Mouse (Mus musculus): ENCODE measurements at regions not wholly inside any gene's neighbourhood (a gene's known extent, or its start where the extent isn't known, plus 50 kb on each side); places are given as distances from the start of the nearest gene placed in this dataset.

DNA sequence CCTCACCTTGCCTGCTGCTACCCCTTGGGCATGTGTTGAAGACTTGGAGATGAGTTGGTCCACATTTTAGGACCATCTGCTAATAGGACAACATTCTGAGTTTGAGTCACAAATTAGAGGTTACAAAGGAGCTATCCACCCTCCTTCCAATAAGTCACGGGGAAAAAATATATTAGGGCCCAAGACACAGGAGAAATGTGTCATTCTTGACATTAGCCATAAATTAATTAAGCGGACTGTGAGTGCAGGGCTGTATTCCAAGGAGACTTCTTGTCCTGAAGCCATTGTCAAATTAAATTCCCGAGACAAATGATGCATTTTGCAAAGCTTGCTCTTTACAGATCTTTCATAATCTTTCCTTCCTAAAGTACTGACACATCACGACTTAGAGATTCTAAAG, 79.2 kb downstream of the 1700020N01Rik start:
- DNase-seq (ENCODE audit: extremely low spot score, low read depth, low spot score): no peak

DNA sequence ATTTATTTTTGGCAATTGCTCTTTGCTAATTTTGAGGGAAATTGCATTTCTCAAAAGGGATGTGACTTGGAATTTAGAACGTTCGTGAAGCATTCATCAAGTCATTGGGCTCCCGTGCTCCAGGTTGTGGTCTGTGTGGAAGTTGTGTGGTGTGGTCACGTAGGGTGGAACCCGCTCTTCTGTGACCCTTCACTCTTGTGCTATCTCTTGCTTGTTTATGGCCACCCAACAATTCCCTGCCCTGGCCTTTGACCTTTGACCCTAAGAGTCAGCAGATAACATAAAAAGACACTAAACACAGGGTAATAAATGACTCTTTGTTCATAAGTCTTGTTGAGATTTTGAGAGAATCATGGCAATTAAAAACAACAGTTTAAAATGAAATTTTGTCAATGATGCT, 79.7 kb downstream of the 1700020N01Rik start:
- no peak for DNase-seq (ENCODE audit: extremely low spot score, low read depth, low spot score)

DNA sequence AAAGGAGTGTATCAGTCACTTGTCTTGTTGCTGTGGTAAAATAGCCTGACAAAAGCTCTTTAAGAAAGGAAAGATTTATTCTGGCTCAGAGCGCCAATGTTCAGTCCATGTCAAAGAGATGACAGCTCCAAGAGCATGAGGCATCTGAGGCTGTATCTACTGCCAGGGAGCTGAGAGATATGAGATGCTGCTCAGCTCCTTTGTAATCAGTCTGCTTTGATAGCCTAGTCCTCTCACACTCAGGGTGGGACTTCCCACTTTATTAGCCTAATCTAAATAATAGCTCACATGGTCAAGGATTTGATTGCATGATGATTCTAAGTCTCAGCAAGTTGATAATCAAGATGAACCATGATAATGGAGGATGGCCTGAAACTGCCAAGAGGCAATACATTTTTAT, 80.9 kb downstream of the 1700020N01Rik start:
- DNase-seq (ENCODE audit: extremely low spot score, low read depth, low spot score): no peak

DNA sequence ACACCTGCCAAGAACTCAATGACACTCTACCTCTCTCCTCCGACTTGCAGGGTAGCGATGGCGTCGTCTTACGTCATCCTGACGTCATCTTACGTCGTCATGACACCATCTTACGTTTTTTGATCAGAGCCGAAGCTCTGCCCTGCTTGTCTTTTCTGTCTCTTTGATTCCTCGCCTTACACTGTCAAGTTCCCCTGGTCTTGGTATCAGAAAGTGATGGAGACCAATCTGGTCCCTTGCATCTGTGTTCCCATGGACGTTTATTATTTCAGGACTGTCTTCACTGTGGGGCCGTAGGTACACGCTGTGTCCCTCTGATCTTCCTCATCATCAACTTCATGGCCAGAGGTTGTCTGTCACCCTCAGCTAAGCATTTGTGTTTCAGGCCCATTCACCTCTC, 82.8 kb downstream of the 1700020N01Rik start:
- DNase-seq (ENCODE audit: extremely low spot score, low read depth, low spot score): no peak

DNA sequence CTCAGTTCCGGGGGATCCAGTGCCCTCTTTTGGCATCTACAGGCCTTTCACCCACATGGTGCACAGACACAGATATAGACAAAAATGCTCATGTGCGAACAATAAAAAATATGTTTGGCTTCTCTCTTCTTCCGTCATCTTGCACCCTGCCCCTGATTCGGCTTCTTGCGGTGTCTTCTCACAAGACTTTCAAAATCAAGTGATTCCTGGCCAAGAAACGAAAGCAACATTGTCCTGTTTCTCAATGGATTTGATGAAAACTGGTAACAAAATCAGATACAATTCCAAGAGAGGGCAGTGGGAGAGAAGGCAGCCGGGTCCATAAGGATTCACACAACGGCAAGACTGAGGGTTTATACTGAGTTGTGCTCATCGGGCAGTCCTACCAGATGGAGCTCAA, 85.0 kb downstream of the 1700020N01Rik start:
- DNase-seq (ENCODE audit: extremely low spot score, low read depth, low spot score): no peak

DNA sequence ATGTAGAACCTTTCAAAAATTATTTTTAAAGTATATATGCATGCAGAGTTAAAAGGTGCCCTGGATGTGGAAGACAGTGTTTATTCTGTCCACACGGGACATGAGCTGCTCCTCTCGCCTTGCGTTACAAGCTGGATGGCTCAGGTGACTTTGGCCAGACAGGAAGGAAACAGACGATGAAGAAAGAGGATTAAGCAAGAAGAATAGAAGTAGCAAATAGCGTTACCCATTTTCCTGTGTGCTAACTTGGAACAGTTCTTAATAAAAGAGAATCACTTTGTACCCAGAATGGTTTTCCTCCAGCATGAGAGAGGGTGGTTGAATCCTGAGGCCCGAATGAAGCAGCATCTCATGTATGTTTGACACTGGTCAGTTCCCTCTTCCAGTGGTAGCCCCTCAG, 85.4 kb downstream of the 1700020N01Rik start:
- no peak for DNase-seq (ENCODE audit: extremely low spot score, low read depth, low spot score)

DNA sequence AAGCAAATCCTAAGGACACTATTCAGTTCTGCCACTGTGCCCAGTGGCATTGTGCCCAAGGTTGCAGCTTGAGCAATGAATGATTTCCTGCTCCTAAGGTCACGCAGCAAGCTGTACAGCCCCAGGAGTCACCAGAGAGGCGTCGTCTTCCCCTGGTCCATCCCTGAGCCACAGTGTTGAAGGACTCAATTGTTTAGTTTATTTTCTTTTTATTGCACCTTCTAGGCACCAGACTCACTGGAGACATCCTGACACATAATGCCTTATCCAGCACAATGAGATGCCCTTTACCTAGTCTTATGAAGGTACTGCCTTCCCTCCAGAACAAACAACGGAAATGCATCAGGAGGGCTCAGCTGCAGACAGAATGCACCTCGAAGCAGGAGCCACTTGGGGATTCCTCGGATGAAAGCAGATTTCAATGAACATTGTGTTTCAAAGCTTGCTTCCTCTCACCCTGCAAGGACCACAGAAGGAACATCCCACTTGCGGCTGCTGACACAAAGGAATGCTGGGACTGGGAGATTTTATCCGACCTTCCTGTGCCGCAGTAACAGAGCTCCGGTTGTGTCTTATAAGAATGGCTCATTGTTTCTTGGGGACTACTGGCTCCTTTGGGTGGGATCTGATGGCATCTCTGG, 86.0 kb downstream of the 1700020N01Rik start:
- DNase-seq (ENCODE audit: extremely low spot score, low read depth, low spot score): no peak

DNA sequence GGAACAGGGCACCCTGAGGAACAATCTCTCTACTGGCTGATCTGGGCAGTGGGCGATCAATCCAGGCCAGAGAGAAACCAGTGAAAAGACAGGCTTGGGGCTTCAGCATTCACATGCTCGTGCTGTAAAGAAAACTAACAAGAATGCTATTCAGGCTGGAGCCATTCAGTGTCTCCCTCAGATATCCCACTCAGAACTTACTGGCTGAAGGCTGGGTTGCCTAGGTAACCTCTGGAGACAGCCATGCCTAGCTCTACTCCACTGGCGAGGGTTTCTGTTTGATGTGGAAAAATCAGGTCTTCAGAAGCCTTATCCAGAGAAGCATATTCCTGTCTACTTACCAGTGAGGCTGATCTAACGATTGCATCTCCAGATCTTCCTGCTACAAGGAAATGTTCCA, 87.8 kb downstream of the 1700020N01Rik start:
- no peak for DNase-seq (ENCODE audit: extremely low spot score, low read depth, low spot score)

DNA sequence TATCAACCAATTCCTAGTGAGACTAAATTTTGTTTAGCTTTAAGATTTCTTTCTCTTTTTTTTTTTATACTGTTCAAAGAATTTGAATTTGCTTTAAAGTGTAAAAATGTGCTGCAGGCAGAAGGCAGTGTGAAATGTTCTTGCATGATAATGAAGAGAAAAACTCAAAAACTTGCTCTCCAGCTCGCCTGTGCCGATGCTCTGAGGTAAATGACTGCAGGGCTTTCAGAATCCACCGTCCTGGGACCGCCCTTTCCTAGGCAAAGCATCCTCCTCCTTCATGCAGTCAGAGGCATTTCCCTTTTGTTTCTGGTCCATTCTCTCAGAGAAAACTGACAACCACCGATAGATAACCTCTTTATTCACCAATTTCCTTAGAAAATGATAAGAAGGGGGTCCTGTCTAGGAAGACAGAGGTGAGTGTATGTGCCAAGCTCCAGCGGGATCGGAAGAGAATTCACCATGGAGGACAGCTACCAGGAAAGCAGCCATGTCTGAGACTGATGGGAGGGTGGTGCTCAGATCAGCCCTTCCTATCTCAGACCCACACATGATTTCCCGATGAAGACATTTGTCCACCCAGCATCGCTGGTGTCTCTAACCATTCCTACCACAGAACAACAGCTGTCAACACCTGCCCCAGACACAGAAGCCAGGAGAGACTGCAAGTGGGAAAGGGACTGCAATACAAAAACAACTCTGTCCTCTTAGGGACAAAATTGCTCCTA, 91.5 kb downstream of the 1700020N01Rik start:
- DNase-seq (ENCODE audit: extremely low spot score, low read depth, low spot score): no peak

DNA sequence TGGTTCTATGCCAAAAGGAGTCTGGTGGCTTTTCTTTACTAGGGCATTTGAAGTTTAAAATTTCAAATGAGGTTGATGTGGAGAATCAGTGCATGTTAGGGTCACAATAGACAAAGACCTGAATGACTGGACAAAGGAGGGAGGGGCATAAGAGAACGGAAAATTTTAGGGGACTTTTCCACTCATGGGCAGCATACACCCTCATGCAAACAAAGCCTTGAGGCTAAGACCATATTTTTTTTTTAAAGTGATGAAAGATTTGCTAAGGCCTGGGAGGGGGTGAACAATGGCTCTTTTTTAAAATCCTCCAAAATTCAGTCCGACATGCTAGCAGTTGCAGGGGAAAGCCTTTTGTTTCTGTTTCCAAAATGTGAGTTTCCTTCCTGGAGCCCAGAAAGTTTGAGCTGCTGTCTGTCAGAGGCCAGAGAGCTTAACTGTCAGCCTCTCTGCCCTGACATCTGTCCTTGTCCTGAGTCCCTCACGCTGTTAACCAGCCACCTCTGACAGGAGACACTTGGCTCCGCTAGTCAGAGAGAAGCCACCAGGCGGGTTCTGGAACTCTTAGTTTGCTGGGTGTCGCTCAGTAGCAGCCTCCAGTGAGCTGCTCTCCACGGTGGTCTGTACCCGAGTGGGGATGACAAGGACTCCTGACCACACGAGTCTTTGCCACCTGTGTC, 92.3 kb downstream of the 1700020N01Rik start:
- no peak for DNase-seq (ENCODE audit: extremely low spot score, low read depth, low spot score)

DNA sequence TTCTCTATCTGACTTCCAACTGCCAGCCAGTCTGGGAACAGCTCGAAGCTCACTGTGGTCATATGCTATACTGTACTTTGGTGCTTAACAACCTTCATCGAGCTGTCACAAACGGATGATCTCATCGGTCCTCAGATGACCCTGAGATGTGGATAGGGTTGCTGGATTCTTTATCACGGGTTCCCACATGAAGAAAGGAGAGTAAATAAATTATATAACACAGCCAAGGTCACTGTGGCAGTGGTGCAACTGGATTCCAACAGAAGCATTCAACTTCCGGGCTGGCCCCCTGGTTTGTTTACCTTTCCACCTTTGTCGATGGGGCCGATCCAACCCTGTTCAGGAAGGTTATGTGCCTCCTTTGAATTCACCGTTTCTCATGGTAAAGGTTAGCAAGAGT, 93.1 kb downstream of the 1700020N01Rik start:
- DNase-seq (ENCODE audit: extremely low spot score, low read depth, low spot score): no peak

DNA sequence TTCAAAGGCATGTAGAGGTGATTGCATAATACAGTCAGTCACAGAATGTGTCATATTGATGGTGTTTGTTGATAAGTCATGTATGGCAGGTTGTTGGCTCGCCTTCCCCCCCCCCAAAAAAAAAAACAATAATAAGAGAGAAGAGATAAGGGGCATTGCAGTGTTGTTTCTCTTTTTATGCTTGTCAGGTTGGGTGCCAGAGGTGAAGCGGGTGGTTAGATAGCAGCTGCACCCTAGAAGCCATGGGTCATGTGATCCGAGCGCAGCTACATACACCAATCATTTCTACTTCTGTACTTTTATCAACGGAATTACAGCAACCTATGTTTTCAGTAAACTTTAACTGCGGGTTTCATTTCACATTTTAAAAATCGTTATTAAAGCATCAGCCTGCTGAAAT, 94.5 kb downstream of the 1700020N01Rik start:
- no peak for DNase-seq (ENCODE audit: extremely low spot score, low read depth, low spot score)

DNA sequence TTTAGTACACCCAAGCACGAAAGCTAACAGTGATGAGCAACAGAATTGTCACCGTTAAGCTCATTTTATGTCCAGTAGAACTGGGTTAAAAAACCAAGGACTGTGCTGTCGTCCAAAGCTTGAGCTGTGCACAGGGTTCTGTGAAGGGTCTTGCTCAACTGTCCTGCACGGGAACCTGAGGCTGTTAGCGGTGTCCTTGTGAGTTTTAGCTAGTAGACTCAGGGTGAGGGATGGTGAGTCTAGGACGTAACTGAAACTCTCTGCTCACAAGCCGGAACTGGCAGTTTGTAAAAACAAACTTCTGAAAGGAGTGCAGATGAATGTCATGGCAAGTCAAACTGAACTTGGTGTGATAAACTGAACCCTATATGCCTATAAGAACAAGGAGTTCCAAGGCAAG, 95.6 kb downstream of the 1700020N01Rik start:
- no peak for DNase-seq (ENCODE audit: extremely low spot score, low read depth, low spot score)

DNA sequence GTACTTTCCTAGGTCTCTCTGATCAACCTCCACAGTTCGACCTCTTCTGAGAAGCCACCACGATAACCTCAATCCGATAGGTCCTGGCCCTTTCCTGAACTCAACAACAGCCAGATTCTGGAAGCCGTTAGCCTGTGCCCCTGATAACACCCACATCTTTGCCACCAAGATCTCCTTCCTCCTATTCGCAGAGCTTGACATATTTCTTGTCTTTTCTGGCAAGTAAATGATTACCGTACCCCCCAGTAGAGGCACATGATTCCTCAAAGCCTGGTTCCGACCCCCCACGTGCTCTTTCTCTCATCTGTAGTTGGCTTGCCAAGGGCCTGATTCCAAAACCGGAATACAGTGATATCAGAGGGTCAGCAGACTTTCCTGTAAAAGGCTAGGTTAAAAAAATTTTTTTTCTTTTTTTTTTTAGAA, 96.9 kb downstream of the 1700020N01Rik start:
- no peak for DNase-seq (ENCODE audit: extremely low spot score, low read depth, low spot score)

DNA sequence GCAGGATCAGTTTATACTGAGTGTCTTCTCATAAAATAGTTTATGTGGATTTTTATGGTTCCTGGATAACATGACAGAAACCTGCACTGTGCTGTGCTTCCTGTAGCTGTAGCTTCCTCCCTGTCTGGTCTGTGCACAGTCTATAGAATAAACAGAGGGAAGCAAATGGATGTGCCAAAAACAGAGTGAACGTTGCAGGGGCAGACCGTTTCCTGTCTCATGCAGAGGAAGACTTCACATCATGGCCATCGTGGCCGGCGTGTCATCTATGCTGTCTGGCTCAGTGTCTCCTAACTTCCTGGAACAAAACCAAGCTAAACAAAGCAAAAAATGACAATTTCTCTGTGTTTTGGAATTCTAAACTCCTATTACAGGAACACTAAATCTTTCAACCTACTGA, 102.2 kb downstream of the 1700020N01Rik start:
- no peak for DNase-seq (ENCODE audit: extremely low spot score, low read depth, low spot score)

DNA sequence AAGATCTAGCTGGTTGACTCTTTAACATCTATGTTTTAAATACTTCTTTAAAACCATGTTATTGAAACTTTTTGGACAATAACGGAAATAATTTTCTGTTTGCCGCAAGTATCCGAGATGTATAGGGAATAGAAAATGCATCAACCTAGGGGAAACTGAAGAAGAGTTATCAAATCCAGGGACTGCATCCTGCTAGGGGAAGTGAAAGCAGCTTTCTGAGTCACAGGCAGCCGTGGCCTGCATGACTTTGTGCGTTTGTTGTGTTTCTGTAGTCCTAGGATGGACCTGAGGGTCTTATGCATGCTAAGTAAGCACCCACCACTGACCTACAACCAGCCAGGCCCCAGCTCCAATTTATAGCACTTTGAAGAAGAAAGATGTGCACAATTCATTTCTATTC, 103.7 kb downstream of the 1700020N01Rik start:
- no peak for DNase-seq (ENCODE audit: extremely low spot score, low read depth, low spot score)

DNA sequence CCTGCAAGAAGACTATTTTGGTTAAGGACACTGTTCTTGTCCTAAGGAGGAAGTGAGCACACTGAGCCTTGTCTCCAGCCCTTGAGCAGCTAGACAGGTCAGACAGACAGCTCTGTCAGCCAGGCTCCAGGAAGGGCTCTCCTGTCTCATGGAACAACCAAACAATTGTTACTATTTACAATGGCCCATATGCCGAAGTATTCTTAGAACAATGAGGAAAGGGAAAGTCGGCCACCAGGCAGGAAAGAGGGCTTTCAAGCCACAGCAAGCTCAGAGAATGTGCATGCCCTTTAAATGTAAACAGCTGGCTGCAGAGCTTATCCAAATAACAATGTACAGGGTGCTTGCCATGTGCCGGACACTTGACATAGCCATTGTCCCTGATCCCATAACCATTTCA, 108.6 kb downstream of the 1700020N01Rik start:
- DNase-seq (ENCODE audit: extremely low spot score, low read depth, low spot score): no peak

DNA sequence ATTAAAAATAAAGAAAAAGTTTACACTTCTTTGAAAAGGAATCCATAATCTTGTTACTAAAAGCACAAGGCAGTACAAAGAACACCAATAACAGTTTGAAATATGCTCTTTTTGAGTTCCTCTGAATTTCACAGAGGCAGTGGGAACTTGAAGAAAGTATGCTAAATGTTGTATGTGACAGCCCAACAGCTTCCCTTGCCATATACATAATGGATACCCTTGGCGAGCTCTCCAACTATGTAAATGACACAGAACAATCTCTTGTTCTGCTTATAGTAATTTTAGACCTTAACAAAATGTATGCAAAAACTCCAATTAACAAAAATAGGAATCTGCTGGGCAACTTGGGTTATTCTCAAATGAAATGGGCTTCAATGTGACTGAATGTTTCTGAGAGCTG, 109.2 kb downstream of the 1700020N01Rik start:
- DNase-seq (ENCODE audit: extremely low spot score, low read depth, low spot score): no peak

DNA sequence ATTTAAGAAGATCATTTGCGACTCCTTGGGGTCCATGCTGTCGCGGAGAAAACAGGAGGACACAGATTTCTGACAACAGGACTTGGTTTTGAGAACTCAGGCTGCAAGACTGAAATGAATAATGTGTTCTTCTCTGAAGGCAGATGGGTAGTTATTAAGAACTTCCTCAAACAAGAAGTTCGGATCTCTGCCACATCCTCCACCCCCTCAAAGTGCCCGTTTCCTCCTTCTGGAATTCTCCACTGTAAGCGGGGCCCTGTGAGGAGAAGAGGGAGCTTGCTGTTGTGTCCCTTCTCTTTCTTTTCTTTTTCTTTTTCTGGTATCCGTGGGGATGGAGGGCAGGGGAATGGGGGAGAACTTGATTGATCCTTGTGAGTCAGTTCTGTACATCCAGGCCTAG, 118.9 kb downstream of the 1700020N01Rik start:
- no peak for DNase-seq (ENCODE audit: extremely low spot score, low read depth, low spot score)

DNA sequence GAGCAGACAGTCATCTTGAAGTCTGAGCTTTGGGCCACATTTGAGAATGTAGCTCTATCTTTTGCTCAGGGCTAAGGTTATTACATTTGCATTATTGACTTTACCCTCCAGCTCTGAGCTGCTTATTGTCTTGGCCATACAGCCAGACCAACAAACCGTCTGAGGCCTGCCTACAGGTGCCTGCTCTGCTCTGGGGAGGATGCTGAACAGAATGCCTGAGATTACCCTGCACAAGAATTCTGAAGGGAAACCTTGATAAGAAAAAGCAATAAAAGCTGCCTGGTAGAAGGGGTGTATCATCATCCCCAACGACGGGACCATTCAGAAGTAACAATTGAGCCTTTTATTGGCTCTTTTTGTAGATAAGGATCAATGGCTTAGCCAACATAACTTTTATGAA, 119.9 kb downstream of the 1700020N01Rik start:
- DNase-seq (ENCODE audit: extremely low spot score, low read depth, low spot score): no peak

DNA sequence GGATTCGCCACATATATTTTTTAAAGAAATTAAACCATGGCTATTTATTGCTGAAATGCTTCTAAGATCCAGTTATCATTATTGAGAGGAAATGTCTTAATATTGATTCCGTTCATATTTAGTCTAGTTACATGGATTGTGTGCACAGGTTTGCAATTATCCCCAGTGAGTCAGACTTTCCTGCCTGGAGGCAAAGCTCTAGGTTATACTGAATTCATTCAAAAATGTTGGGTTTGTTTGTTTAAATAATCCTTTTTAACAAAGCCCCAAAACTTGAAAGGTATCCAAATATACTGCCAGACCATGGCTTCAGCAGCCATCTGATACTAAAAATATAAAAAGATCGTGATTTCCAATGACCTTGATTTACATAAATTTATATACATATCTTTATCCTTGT, 122.5 kb downstream of the 1700020N01Rik start:
- DNase-seq (ENCODE audit: extremely low spot score, low read depth, low spot score): no peak

DNA sequence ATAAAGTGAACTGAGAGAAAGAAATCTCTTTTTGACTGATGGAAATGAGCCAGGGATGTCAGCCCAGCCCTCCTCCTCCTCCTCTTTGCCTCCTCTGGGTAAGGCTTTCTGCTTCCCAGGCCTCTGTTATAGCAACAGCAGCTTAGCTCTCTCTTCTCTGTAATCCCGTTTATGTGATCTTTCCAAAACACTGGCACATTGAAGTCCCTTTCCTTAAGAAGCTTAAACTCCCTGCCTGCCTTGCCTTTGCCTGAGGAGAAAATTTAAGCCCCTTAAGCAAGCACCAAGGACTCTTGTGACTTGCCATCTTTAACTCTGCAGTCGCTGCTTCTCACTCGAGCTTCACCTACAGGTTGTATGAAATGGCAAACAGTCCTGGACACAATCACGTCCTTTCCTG, 125.2 kb downstream of the 1700020N01Rik start:
- DNase-seq (ENCODE audit: extremely low spot score, low read depth, low spot score): no peak

Data from hindlimb bud, embryonic 11.5 days (tissue).